Mouse (Mus musculus) adipocyte (in vitro differentiated cells): ENCODE data around the gene 2210408I21Rik.

Experiments
- DNase-seq: peaks from one replicate; pipeline ENCODE4 v3.0.0-alpha.2; 2016; ENCODE audit warnings: low spot score

The 2210408I21Rik gene

GRCm38 (mm10) chr13:77134931-77135620 lies at the start of gene 2210408I21Rik, which contains the start of gene Slf1:
Gene 2210408I21Rik, plus strand, starts transcription at chr13:77135540.
Gene Slf1, minus strand, starts transcription at chr13:77135473.
- DNase-seq: peak; percentile 89

- DNase-seq: peak; percentile 57
Observed at GRCm38 (mm10) chr13:77092876-77093275, 42.5 kb upstream of the 2210408I21Rik start.

- no peak for DNase-seq
Observed at GRCm38 (mm10) chr13:77107734-77108133, 27.6 kb upstream of the 2210408I21Rik start.

- DNase-seq: no peak
Observed at GRCm38 (mm10) chr13:77118695-77119094, 16.6 kb upstream of the 2210408I21Rik start.

GRCm38 (mm10) chr13:77125159-77125558 lies 10.2 kb upstream of the 2210408I21Rik start:
- no peak for DNase-seq

GRCm38 (mm10) chr13:77128240-77128639 lies 7.1 kb upstream of the 2210408I21Rik start:
- peak; percentile 48 for DNase-seq

GRCm38 (mm10) chr13:77131132-77131531 lies 4.2 kb upstream of the 2210408I21Rik start:
- peak; percentile 58 for DNase-seq

GRCm38 (mm10) chr13:77135621-77135981 lies 261 bp downstream of the 2210408I21Rik start:
- no peak for DNase-seq

GRCm38 (mm10) chr13:77140890-77141289 lies 5.5 kb downstream of the 2210408I21Rik start:
- DNase-seq: no peak

- no peak for DNase-seq
Observed at GRCm38 (mm10) chr13:77177931-77178330, 42.6 kb downstream of the 2210408I21Rik start.

- DNase-seq: no peak
Observed at GRCm38 (mm10) chr13:77190606-77191005, 55.3 kb downstream of the 2210408I21Rik start.

- DNase-seq: no peak
Observed at GRCm38 (mm10) chr13:77192201-77192600, 56.9 kb downstream of the 2210408I21Rik start.

- no peak for DNase-seq
Observed at GRCm38 (mm10) chr13:77208764-77209418, 73.6 kb downstream of the 2210408I21Rik start.

- no peak for DNase-seq
Observed at GRCm38 (mm10) chr13:77213196-77213595, 77.9 kb downstream of the 2210408I21Rik start.

- DNase-seq: peak; percentile 39
Observed at GRCm38 (mm10) chr13:77215460-77215859, 80.1 kb downstream of the 2210408I21Rik start.

- DNase-seq: no peak
Observed at GRCm38 (mm10) chr13:77217672-77218280, 82.4 kb downstream of the 2210408I21Rik start.

- DNase-seq: no peak
Observed at GRCm38 (mm10) chr13:77221072-77221471, 85.7 kb downstream of the 2210408I21Rik start.

- DNase-seq: no peak
Observed at GRCm38 (mm10) chr13:77256541-77256940, 121.2 kb downstream of the 2210408I21Rik start.

GRCm38 (mm10) chr13:77262715-77263338 lies 127.5 kb downstream of the 2210408I21Rik start:
- DNase-seq: no peak

- DNase-seq: no peak
Observed at GRCm38 (mm10) chr13:77263400-77264179, 128.2 kb downstream of the 2210408I21Rik start.

GRCm38 (mm10) chr13:77264481-77264880 lies 129.1 kb downstream of the 2210408I21Rik start:
- DNase-seq: no peak
